Mouse (Mus musculus): ENCODE measurements at regions not wholly inside any gene's neighbourhood (a gene's known extent, or its start where the extent isn't known, plus 50 kb on each side); places are given as distances from the start of the nearest gene placed in this dataset.

GRCm38 (mm10) chr10:125892122-125892521 is 73.8 kb upstream of the Lrig3 start:
- TF ChIP-seq CTCF (IDR thresholded peaks at IDR 0.05; ENCODE audit: low read depth) (no peak), EP300 (optimal IDR thresholded peaks at IDR 0.05) (no peak)
